Mouse (Mus musculus) brain, embryonic 14.5 days (tissue): ENCODE measurements around the gene Nkx6-1. TPM values are rescaled to one million over a fixed set of nuclear protein-coding genes. Genes with fewer than 3 reads are reported as not detected.
A peak's percentile ranks its signal among the peaks of the same experiment; 100 is the strongest.

Experiments used
- DNase-seq: peaks from one replicate; pipeline ENCODE4 v3.0.0-alpha.2; 2011; ENCODE audit warnings: low read depth
- CTCF ChIP-seq: fragments of 200-500 bp; IDR thresholded peaks from 2 replicates; pipeline ENCODE4 v1.5.1; 2012; ENCODE audit warnings: inconsistent platforms, mild to moderate bottlenecking, moderate library complexity, borderline replicate concordance; ENCODE audit not compliant: insufficient read depth, insufficient read length; ENCODE audit errors: extremely low read depth
- POLR2A ChIP-seq: fragments of 200-500 bp; IDR thresholded peaks from 2 replicates; pipeline ENCODE4 v1.6.1; 2012; ENCODE audit warnings: mild to moderate bottlenecking, inconsistent platforms, borderline replicate concordance; ENCODE audit not compliant: poor library complexity, insufficient read depth, insufficient read length, severe bottlenecking; ENCODE audit errors: extremely low read depth
- polyA plus RNA-seq: library from polyadenylated mRNA; depleted of rRNA; stranded (reverse); fragments of >200 nt; gene quantifications from 2 replicates; pipeline ENCODE4 v1.2.3, GENCODE M21; 2012; rRNA removed

Nkx6-1 gene
- 3.3 and 9.3 TPM in 2 replicates for polyA plus RNA-seq

DNA sequence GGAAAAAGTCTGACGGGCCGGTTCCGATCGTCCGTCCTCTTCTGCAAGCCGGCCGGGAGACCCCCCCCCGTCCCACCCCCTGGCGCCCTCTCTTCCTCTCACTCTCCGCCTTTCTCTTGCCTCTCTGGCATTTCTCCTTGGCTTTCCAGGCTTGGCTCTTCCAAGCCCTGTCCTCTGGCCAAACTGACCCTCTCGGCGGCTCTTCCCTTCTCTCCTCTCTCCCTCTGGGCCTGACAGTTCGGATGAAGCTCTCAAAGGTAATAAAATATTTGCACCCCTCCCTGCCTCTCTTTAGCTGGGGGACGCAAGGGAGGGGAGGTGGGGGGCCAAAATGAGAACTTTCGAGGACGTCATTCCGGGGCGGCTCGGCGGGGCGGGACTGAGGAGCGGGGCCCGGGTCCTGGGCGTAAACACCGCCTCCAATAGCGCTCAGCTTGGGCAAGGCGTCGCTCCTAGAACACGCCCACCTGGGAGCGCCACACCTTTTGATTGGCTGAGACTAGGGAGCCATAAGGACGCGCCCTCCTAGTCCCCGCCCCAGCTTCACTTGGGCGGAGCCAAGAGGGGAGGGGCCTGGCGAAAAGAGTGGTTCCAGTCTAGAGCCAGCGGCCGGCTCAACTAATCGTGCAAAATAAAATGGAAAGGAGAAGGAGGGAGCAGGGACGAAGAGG is at the start of gene Nkx6-1:
Nkx6-1 (minus strand) TSS at position 52 of the 671 bp plus-strand sequence.
- TF ChIP-seq CTCF (no peak), POLR2A (no peak)
- peak; percentile 95 for DNase-seq

GRCm38 (mm10) chr5:101713064-101713613 is 48.3 kb upstream of the Nkx6-1 start:
- no peak for DNase-seq
- peak; percentile 28; the same call in 1 of the 2 replicates for TF ChIP-seq CTCF
- no peak for TF ChIP-seq POLR2A

DNA sequence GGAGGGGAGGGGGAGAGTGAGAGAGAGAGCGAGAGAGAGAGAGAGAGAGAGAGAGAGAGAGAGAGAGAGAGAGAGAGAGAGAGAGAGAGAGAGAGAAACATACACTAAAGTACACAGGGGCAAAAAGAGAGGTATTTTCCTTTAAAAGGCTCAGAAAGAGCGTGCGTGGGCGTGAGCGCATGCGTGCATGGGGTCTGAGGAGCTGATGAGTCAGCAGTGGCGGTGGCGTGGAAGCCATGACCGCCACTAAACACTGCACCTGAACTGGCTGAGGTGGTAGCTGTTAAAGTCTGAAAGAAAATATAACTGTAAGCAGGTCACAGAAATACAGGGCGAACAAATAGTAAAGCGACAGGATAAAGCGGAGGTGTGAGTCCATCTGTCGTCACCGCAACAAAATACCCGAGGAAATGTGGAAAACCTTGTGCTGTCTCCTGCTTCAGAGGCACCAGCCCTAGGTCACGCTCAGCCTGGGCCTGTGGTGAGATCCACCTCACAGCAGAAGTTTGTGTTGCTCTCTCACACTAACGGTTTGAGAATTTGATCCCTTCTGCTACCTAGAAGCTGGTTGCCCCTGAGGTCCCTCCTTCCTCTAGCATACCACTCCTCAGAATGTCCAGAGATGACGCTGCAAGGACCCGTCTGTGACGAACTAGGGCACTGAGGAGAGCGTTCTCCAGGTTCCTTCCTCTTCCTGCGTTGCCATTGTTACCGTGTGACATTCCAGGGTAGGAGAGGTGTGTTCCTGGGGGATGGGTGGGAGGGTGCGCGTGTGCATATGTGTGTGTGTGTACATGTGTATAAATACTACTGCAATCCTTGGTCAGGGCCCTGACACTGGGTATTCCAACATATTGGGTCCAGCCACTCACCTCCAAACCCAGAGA is 38.8 kb upstream of the Nkx6-1 start:
- peak; percentile 15 for DNase-seq
- TF ChIP-seq CTCF (no peak), POLR2A (no peak)

DNA sequence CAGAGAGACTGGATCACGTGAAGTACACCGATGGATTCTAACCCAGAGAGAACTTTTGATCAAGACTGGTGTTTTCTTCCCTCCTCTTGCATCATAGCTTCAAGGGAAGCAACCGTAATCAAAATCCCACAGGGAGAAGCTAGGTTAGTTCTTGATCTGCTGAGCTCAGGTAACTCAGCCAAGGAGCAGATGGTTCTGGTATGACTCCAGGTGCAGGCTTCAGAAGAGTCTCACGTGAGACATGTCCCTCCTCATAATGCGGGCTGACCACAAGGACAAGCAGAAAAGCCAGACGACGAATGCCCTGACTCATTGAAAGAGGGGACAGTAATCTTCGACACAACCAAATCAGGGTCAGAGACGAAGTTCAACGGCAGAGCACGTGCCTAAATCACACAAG is 37.8 kb upstream of the Nkx6-1 start:
- TF ChIP-seq POLR2A (no peak), CTCF (no peak)
- no peak for DNase-seq

DNA sequence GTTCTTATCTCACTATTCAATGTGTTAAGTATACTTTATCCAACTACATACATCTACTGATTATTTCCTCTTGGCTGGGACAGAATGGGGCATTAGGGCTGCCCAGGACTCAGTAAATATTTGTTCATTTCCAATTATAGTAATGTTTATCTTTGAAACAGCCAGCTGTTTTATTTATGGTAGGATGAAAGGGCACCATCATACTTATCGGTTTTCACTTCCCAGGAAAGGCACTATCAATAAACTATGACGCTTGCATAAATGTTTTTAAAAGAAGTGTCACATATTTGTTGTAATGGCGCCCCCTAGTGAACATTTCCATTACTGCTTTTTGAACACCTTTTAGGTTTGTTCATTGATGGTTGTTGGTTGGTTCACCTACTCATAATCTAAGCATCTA is 35.8 kb upstream of the Nkx6-1 start:
- TF ChIP-seq POLR2A = no peak
- TF ChIP-seq CTCF = no peak
- DNase-seq = peak; percentile 61

DNA sequence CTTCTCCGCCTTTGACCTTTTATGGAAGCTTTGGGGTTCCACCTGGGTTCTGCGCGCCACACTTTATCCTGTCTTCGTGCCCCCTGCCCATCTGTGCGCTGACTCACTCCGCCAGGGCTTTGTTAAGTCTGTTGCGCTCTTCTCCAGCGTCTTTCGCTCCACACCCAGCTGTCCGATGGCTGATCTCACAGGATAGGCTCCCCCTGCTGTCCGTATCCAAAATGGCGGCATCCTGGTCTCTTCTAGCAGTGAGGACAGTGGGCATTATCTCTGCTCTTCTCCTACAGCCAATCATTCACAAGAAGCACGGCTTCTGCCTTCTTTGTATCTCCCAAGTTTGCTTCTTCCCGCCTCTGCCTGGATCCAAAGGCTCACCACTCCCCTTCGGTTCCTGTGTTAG is 23.8 kb upstream of the Nkx6-1 start:
- TF ChIP-seq CTCF = peak; percentile 63; the same call in 1 of the 2 replicates
- no peak for TF ChIP-seq POLR2A
- peak; percentile 80 for DNase-seq

DNA sequence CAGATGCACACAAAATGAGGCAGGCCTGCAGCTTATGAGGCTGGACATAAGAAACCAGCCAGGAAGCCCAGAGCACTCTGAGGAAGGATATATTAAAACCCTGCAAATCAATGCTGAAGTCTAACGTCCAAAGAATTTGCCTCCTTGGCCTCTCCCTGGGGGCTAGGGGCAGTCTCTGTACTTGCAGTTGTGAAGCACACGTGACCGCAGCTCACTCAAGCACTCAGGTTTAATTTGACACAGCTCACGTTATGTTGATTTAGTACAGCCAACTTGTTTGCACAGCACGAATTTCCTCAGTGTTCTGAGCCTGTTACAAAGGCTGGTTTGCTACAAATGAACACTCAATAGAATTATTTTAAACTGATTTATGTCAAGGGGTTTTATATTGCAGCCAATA is 18.5 kb upstream of the Nkx6-1 start:
- no peak for DNase-seq
- TF ChIP-seq CTCF (no peak), POLR2A (no peak)

DNA sequence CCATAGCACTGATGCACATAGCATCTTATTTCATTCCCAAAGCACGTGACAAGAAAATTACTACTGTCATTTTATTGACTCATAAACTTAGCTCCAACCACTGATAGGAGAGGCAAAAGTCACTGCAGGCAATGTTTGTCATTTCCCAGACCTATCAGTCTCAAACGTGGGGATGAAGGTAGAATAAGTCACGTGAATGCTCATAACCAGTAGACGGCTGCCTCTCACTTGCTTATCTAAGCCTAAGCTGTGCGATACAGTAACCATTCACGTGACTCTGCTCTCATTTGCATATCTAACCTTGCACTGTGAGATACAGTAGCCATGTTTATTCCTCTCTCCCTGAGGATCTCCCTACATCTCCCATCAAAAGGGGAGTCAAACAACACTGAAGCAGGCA is 15.5 kb upstream of the Nkx6-1 start:
- TF ChIP-seq CTCF (no peak), POLR2A (no peak)
- no peak for DNase-seq

DNA sequence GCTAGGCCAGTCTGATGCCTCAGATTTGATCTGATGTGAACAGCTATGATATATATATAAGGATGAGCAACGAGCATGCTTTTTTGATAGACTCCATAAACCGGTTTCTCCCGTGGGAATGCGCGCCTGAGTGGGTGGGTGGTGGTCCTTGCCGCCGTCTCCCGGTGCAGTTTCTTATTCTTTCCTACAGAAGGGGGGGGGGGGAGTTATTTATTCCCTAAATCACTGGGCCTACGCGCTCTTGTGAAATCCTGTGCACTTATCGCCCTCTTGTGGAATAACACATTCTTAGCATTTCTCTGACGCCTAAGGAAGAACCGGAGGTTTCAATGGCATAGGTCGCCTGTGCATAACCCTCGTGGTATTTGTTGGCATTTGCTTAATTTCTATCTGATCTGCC is 4.6 kb upstream of the Nkx6-1 start:
- peak; percentile 86 for DNase-seq
- TF ChIP-seq POLR2A = no peak
- peak; percentile 73 for TF ChIP-seq CTCF

DNA sequence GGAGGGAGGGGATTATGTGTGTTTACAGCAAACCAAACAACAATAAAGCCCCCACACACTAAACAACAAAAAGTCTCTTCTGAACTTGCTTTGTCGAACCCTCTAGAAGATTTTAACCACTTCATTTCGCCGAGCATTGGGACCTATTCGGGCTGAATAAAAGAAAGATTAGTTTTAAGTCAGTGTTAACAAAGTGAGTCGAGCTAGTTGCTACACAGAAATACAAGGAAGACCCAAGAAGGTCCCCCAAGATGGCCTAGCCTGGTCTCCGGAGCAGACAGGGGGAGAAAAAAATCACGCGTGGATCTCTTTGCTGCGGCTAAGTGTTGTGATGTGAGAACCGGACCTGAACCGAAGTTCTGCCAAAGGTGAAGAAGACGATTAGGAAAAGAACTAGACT is 3.7 kb upstream of the Nkx6-1 start:
- TF ChIP-seq CTCF = no peak
- TF ChIP-seq POLR2A = no peak
- no peak for DNase-seq

DNA sequence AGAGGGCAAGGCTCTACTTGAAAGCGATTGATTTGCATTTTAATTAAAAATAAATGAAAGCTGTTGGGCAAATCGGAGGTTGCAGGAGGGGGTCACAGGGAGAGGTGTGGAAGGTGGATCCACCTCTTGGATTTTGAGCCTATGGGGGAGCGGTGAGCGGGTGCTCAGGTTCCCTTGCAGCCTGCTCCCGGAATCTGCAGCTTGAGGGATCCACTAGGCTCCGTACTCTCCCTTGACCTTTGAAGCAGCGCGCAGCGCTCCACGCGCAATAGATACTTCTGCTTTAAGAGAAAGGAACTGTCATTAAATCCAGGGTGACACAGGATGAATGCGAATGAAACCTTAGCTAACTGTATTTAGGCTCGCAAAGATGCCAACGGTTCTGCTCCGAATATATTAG is 3.2 kb upstream of the Nkx6-1 start:
- TF ChIP-seq CTCF (no peak), POLR2A (no peak)
- no peak for DNase-seq
